Mouse (Mus musculus) kidney, adult 18-20 months (tissue): ENCODE measurements around the gene Tmem9.
A peak's percentile ranks its signal among the peaks of the same experiment; 100 is the strongest.

ENCODE experiments used
- DNase-seq: peaks from one replicate; pipeline ENCODE4 v3.0.0; 2021

Gene Tmem9

GRCm38 (mm10) chr1:136007211-136008158 lies at the start of gene Tmem9:
TSS of gene Tmem9 (plus strand) at chr1:136008150.
- DNase-seq = peak; percentile 93

- no peak for DNase-seq
Observed at GRCm38 (mm10) chr1:135958483-135958882, 49.5 kb upstream of the Tmem9 start.

- DNase-seq = no peak
Observed at GRCm38 (mm10) chr1:135963177-135963576, 44.8 kb upstream of the Tmem9 start.

GRCm38 (mm10) chr1:135964561-135964960 lies 43.4 kb upstream of the Tmem9 start:
- no peak for DNase-seq

- no peak for DNase-seq
Observed at GRCm38 (mm10) chr1:135967739-135968138, 40.2 kb upstream of the Tmem9 start.

- DNase-seq = no peak
Observed at GRCm38 (mm10) chr1:135970486-135970885, 37.5 kb upstream of the Tmem9 start.

GRCm38 (mm10) chr1:135972576-135972975 lies 35.4 kb upstream of the Tmem9 start:
- DNase-seq = no peak

- DNase-seq = no peak
Observed at GRCm38 (mm10) chr1:135984105-135984504, 23.8 kb upstream of the Tmem9 start.

- no peak for DNase-seq
Observed at GRCm38 (mm10) chr1:135989876-135990275, 18.1 kb upstream of the Tmem9 start.

- peak; percentile 42 for DNase-seq
Observed at GRCm38 (mm10) chr1:135993470-135993869, 14.5 kb upstream of the Tmem9 start.

GRCm38 (mm10) chr1:135997537-135997936 lies 10.4 kb upstream of the Tmem9 start:
- no peak for DNase-seq

GRCm38 (mm10) chr1:135999720-136000287 lies 8.1 kb upstream of the Tmem9 start:
- DNase-seq = no peak

- peak; percentile 31 for DNase-seq
Observed at GRCm38 (mm10) chr1:136001438-136001837, 6.5 kb upstream of the Tmem9 start.

GRCm38 (mm10) chr1:136006292-136006748 lies 1.6 kb upstream of the Tmem9 start, which contains the start of gene Igfn1:
TSS of gene Igfn1 (minus strand) at chr1:136006342.
- DNase-seq = no peak

GRCm38 (mm10) chr1:136008159-136008533 lies 196 bp downstream of the Tmem9 start:
- DNase-seq = no peak

- no peak for DNase-seq
Observed at GRCm38 (mm10) chr1:136010247-136010646, 2.3 kb downstream of the Tmem9 start.

GRCm38 (mm10) chr1:136013513-136013912 lies 5.6 kb downstream of the Tmem9 start:
- no peak for DNase-seq

GRCm38 (mm10) chr1:136014796-136015502 lies 7.0 kb downstream of the Tmem9 start:
- DNase-seq = no peak

GRCm38 (mm10) chr1:136017307-136017706 lies 9.4 kb downstream of the Tmem9 start:
- DNase-seq = no peak

- DNase-seq = peak; percentile 92
Observed at GRCm38 (mm10) chr1:136017907-136018313, 10.0 kb downstream of the Tmem9 start.

GRCm38 (mm10) chr1:136018390-136019189 lies 10.6 kb downstream of the Tmem9 start:
- DNase-seq = peak; percentile 64

- no peak for DNase-seq
Observed at GRCm38 (mm10) chr1:136030201-136030600, 22.3 kb downstream of the Tmem9 start.
